Comparison of ENCODE assay signal across 29 mouse cellular contexts in the genomic region with DNA sequence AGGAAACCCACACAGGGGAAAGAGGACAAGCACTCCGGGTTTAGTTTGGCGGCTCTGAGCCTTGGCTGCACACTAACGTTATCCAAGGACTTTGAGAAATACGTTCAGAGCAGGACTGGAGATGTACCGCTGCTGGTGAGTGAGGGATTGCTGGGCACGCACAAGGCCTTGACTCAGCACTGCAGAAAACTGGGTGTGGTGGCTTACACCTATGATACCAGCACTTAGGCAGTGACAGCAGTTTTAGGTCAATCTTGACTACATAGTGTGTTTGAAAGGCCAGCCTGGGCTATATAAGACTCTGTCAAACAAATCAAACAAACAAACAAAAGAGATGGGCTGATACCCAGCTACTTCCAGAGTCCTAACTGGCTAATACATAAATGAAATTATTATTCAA. TPM values are rescaled to one million over a fixed set of nuclear protein-coding genes. Genes with fewer than 3 reads are reported as not detected.
DNase-seq lines count a peak whose midpoint lies in the region; ATAC-seq and TF ChIP-seq lines count a peak whose summit lies in the region.
"Had no signal": no experiment of that assay in that cellular context is flagged by ENCODE, and none has a peak within 500 bp of the region (broad histone marks: within the 10 kb centered on the region; RNA-seq: fewer than 3 reads in every experiment).

No protein-coding gene starts in this region.

- TF ChIP-seq POLR2A in embryonic fibroblast, embryonic 13.5 days (IDR thresholded peaks at IDR 0.05; ENCODE audit: low read depth, low read length) = no peak

- H3K27me3 ChIP-seq in heart, embryonic 12.5 days (replicated peaks) = 0 out of 2 replicates have a peak, but pooled peaks cover 5% of the 10 kb centered on the region
- H3K27me3 ChIP-seq in embryonic facial prominence, embryonic 10.5 days (replicated peaks; ENCODE audit: low read depth, poor library complexity, severe bottlenecking) = no peaks in the 10 kb centered on the region; the same call in 1 of the 2 replicates
- no peaks in the 10 kb centered on the region for H3K27me3 ChIP-seq in hindbrain, embryonic 11.5 days (ENCODE audit: control insufficient read depth, insufficient read depth, low read length)
- H3K27me3 ChIP-seq: embryonic facial prominence, embryonic 12.5 days; forebrain, embryonic 15.5 days; hindbrain, embryonic 13.5 days; liver, embryonic 13.5 days; midbrain, embryonic 12.5 days had no signal

- H3K9me3 ChIP-seq in heart, embryonic 12.5 days (replicated peaks) = no peaks in the 10 kb centered on the region
- no peaks in the 10 kb centered on the region for H3K9me3 ChIP-seq in embryonic facial prominence, embryonic 10.5 days
- H3K9me3 ChIP-seq in hindbrain, embryonic 11.5 days (ENCODE audit: control insufficient read depth, low read length) = no peaks in the 10 kb centered on the region
- H3K9me3 ChIP-seq: embryonic facial prominence, embryonic 12.5 days; forebrain, embryonic 10.5 days; forebrain, embryonic 15.5 days; hindbrain, embryonic 13.5 days; liver, embryonic 13.5 days; midbrain, embryonic 12.5 days had no signal

- no peak overlapping the region for H3K4me2 ChIP-seq in heart, embryonic 12.5 days
- H3K4me2 ChIP-seq in hindbrain, embryonic 11.5 days (replicated peaks; ENCODE audit: low read depth, low read length) = no peak overlapping the region
- H3K4me2 ChIP-seq: embryonic facial prominence, embryonic 12.5 days; forebrain, embryonic 15.5 days; hindbrain, embryonic 13.5 days; liver, embryonic 13.5 days; midbrain, embryonic 12.5 days had no signal

- peaks cover 7% of the 10 kb centered on the region for H3K4me1 ChIP-seq in embryonic fibroblast, embryonic 13.5 days (ENCODE audit: control insufficient read depth, insufficient read depth, low read length)
- H3K4me1 ChIP-seq in heart, embryonic 12.5 days (replicated peaks) = peaks cover 8% of the 10 kb centered on the region; the same call in 1 of the 2 replicates
- 0 out of 2 replicates have a peak, but pooled peaks cover 3% of the 10 kb centered on the region for H3K4me1 ChIP-seq in embryonic facial prominence, embryonic 10.5 days
- no peaks in the 10 kb centered on the region for H3K4me1 ChIP-seq in hindbrain, embryonic 11.5 days (replicated peaks; ENCODE audit: control insufficient read depth, insufficient read depth, low read length)
- H3K4me1 ChIP-seq: embryonic facial prominence, embryonic 12.5 days; forebrain, embryonic 10.5 days; forebrain, embryonic 15.5 days; midbrain, embryonic 12.5 days had no signal

- no peak for TF ChIP-seq CTCF in embryonic fibroblast, embryonic 13.5 days (IDR thresholded peaks at IDR 0.05; ENCODE audit: borderline replicate concordance, insufficient read depth, low read length)

- H3K36me3 ChIP-seq in heart, embryonic 12.5 days = no peaks in the 10 kb centered on the region
- no peaks in the 10 kb centered on the region for H3K36me3 ChIP-seq in embryonic facial prominence, embryonic 10.5 days (replicated peaks)
- no peaks in the 10 kb centered on the region for H3K36me3 ChIP-seq in hindbrain, embryonic 11.5 days (ENCODE audit: control insufficient read depth, insufficient read depth, low read length)
- H3K36me3 ChIP-seq: embryonic facial prominence, embryonic 12.5 days; forebrain, embryonic 10.5 days; forebrain, embryonic 15.5 days; hindbrain, embryonic 13.5 days; liver, embryonic 13.5 days; midbrain, embryonic 12.5 days had no signal

- 0 out of 2 replicates have a peak, but pooled peaks have one; percentile 4 for ATAC-seq in monocyte, adult 5-6 weeks (replicated peaks; ENCODE audit: insufficient number of reproducible peaks, low FRiP score, low TSS enrichment, poor library complexity, severe bottlenecking)
- no peak for ATAC-seq in heart, embryonic 12.5 days (ENCODE audit: insufficient number of reproducible peaks, low FRiP score)
- ATAC-seq in hindbrain, embryonic 11.5 days (ENCODE audit: low FRiP score) = no peak
- ATAC-seq: forebrain, embryonic 15.5 days had no signal

- no peak overlapping the region for H3K9ac ChIP-seq in heart, embryonic 12.5 days
- H3K9ac ChIP-seq in hindbrain, embryonic 11.5 days (ENCODE audit: low read depth, low read length) = no peak overlapping the region
- H3K9ac ChIP-seq: embryonic facial prominence, embryonic 12.5 days; forebrain, embryonic 15.5 days; hindbrain, embryonic 13.5 days; liver, embryonic 13.5 days; midbrain, embryonic 12.5 days had no signal

- WGBS in heart, embryonic 12.5 days = 76% methylated on average over 6 of the region's 6 CpGs
- WGBS in embryonic facial prominence, embryonic 10.5 days = 87% methylated on average over 6 of the region's 6 CpGs
- 89% methylated on average over 6 of the region's 6 CpGs for WGBS in hindbrain, embryonic 11.5 days

- H3K4me3 ChIP-seq in embryonic fibroblast, embryonic 13.5 days (ENCODE audit: insufficient read depth, low read length) = no peak overlapping the region
- no peak overlapping the region for H3K4me3 ChIP-seq in heart, embryonic 12.5 days
- H3K4me3 ChIP-seq in embryonic facial prominence, embryonic 10.5 days = no peak overlapping the region
- H3K4me3 ChIP-seq in hindbrain, embryonic 11.5 days (ENCODE audit: low read depth, low read length) = no peak overlapping the region
- H3K4me3 ChIP-seq: embryonic facial prominence, embryonic 12.5 days; forebrain, embryonic 10.5 days; forebrain, embryonic 15.5 days; gastrocnemius, adult 2 months; hindbrain, embryonic 13.5 days; layer of hippocampus, adult 2 months; left cerebral cortex, adult 2 months; liver, embryonic 13.5 days; midbrain, embryonic 12.5 days had no signal

- H3K27ac ChIP-seq in embryonic fibroblast, embryonic 13.5 days (ENCODE audit: insufficient read depth, low read length) = peak overlapping the region; percentile 8; the same call in 1 of the 2 replicates
- H3K27ac ChIP-seq in heart, embryonic 12.5 days (ENCODE audit: poor library complexity, severe bottlenecking) = no peak overlapping the region
- no peak overlapping the region for H3K27ac ChIP-seq in embryonic facial prominence, embryonic 10.5 days (replicated peaks)
- no peak overlapping the region for H3K27ac ChIP-seq in hindbrain, embryonic 11.5 days (ENCODE audit: low read depth, low read length)
- H3K27ac ChIP-seq: embryonic facial prominence, embryonic 12.5 days; forebrain, embryonic 10.5 days; forebrain, embryonic 15.5 days; gastrocnemius, adult 2 months; hindbrain, embryonic 13.5 days; layer of hippocampus, adult 2 months; left cerebral cortex, adult 2 months; liver, embryonic 13.5 days; midbrain, embryonic 12.5 days had no signal

- DNase-seq in CD4-positive helper T cell, adult 2 months (ENCODE audit: low read depth, low spot score) = peak; percentile 41
- DNase-seq in CD4-positive, CD25-positive, alpha-beta regulatory T cell, adult 2 months (ENCODE audit: low read depth, low spot score) = peak; percentile 27
- no peak for DNase-seq in embryonic facial prominence, embryonic 10.5 days (ENCODE audit: low spot score)
- DNase-seq in gastrocnemius, postnatal 4 days (ENCODE audit: low spot score in 2 of 2) = no peak
- DNase-seq in hindbrain, embryonic 11.5 days (ENCODE audit: low spot score) = no peak
- DNase-seq: cerebellum, adult 2 months; cerebellum, postnatal 14 days; gastrocnemius, adult 2 months; left cerebral cortex, postnatal 4 days; liver, embryonic 13.5 days; lung, adult 2 months; lung, postnatal 14 days; right cerebral cortex, postnatal 25 days; spleen, adult 18-20 months had no signal

RNA-seq across cellular contexts. Expression of a gene that starts 30.5 kb away (rescaled TPM):
- polyA plus RNA-seq in embryonic fibroblast, embryonic 13.5 days (2011; ENCODE audit: insufficient read length, low read depth, missing spikeins) = not detected in 2 replicates
- total RNA-seq in monocyte, adult 5-6 weeks (2017) = 0.68 TPM in 1 of 3 replicates, not detected in the others
- 0.22 TPM in 1 of 2 replicates, not detected in the other for polyA plus RNA-seq in heart, embryonic 12.5 days (2016; fragmentation: Nextera tagmentation; extraction: Ambion mirVana)
- not detected in 2 replicates for polyA plus RNA-seq in embryonic facial prominence, embryonic 10.5 days (2016; fragmentation: Nextera tagmentation; extraction: Ambion mirVana)
- total RNA-seq in gastrocnemius, postnatal 4 days (2021) = under 1 TPM; 0.31 to 0.32 TPM
- polyA plus RNA-seq in hindbrain, embryonic 11.5 days (2014; fragmentation: Nextera tagmentation; extraction: Ambion mirVana) = not detected in 2 replicates
- total RNA-seq: left cerebral cortex, postnatal 4 days; megakaryocyte, adult 5-6 weeks; midbrain, postnatal 0 days; neutrophil, adult 5-6 weeks had no signal
- polyA plus RNA-seq: embryonic facial prominence, embryonic 12.5 days; forebrain, embryonic 10.5 days; forebrain, embryonic 15.5 days; heart, embryonic 14.5 days; hindbrain, embryonic 13.5 days; liver, embryonic 13.5 days; midbrain, embryonic 12.5 days; midbrain, postnatal 0 days; testis, adult 2 months had no signal

RNA-seq across cellular contexts. Expression of a gene that starts 33.7 kb away (rescaled TPM):
- polyA plus RNA-seq in embryonic fibroblast, embryonic 13.5 days (2011; ENCODE audit: insufficient read length, low read depth, missing spikeins) = 19.7 and 35.1 TPM in 2 replicates
- 300 to 388 TPM (median 378 TPM) in 3 replicates for total RNA-seq in monocyte, adult 5-6 weeks (2017)
- polyA plus RNA-seq in heart, embryonic 12.5 days (2016; fragmentation: Nextera tagmentation; extraction: Ambion mirVana) = 9.8 and 11.3 TPM in 2 replicates
- 5.6 and 7.0 TPM in 2 replicates for polyA plus RNA-seq in embryonic facial prominence, embryonic 10.5 days (2016; fragmentation: Nextera tagmentation; extraction: Ambion mirVana)
- 10 to 100 TPM; 16.1 to 17.0 TPM for total RNA-seq in gastrocnemius, postnatal 4 days (2021)
- polyA plus RNA-seq in hindbrain, embryonic 11.5 days (2014; fragmentation: Nextera tagmentation; extraction: Ambion mirVana) = 1.7 and 3.8 TPM in 2 replicates

RNA-seq across cellular contexts. Expression of a gene that starts 55.6 kb away (rescaled TPM):
- not detected in 2 replicates for polyA plus RNA-seq in embryonic fibroblast, embryonic 13.5 days (2011; ENCODE audit: insufficient read length, low read depth, missing spikeins)
- 5.5 to 14.4 TPM (median 10.2 TPM) in 3 replicates for total RNA-seq in monocyte, adult 5-6 weeks (2017)
- 0.19 and 0.27 TPM in 2 replicates for polyA plus RNA-seq in heart, embryonic 12.5 days (2016; fragmentation: Nextera tagmentation; extraction: Ambion mirVana)
- not detected in 2 replicates for polyA plus RNA-seq in embryonic facial prominence, embryonic 10.5 days (2016; fragmentation: Nextera tagmentation; extraction: Ambion mirVana)
- 1 to 10 TPM; 3.2 to 4.6 TPM for total RNA-seq in gastrocnemius, postnatal 4 days (2021)
- polyA plus RNA-seq in hindbrain, embryonic 11.5 days (2014; fragmentation: Nextera tagmentation; extraction: Ambion mirVana) = 0.21 TPM in 1 of 2 replicates, not detected in the other
- total RNA-seq: midbrain, postnatal 0 days had no signal
- polyA plus RNA-seq: forebrain, embryonic 15.5 days had no signal

Comparison
In these comparisons a context has a peak if more than half of its experiments do, and no peak if none do; other contexts are left out.
1. DNase-seq: peak in CD4-positive helper T cell, adult 2 months (single experiment) and CD4-positive, CD25-positive, alpha-beta regulatory T cell, adult 2 months (single experiment); none in embryonic facial prominence, embryonic 10.5 days (single experiment), gastrocnemius, postnatal 4 days (0 of 2) and hindbrain, embryonic 11.5 days (single experiment).